Mouse (Mus musculus): ENCODE results near the gene Tmem26.

DNA sequence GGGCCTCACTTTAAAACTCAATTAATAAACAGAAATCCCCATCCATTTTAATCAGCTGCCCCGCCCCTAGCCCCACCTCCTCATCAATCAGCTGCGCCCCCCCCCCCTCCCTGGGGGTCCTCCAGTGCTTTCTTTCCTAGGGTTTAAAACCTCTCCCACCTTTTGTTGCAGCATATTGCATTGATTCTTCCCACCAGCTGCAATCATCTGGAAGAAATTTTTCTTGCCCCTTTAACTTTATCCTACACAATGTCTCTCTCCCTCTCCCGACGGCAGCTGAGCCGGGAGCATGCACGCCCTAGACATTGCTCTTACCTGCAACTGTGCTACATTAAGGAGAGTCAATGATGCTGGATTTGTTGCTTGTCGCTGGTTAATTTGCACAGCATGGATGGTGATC, 36.3 kb downstream of the Tmem26 start:
- TF ChIP-seq CTCF (IDR thresholded peaks at IDR 0.05; ENCODE audit: insufficient read depth, low read length) (no peak), POLR2A (IDR thresholded peaks at IDR 0.05; ENCODE audit: borderline replicate concordance, extremely low read depth, low read depth, low read length) (no peak)

All from lung, adult 2 months (tissue).